Mouse (Mus musculus) liver, embryonic 14.5 days (tissue): ENCODE measurements around the gene Nav1.

Experiments used
- CTCF ChIP-seq: IDR thresholded peaks from 2 replicates; pipeline ENCODE4 v1.5.1; 2016; ENCODE audit warnings: antibody characterized with exemption, low read depth, control low read depth
- EP300 ChIP-seq: IDR thresholded peaks from 2 replicates; pipeline ENCODE4 v1.6.1; 2016; ENCODE audit warnings: antibody characterized with exemption, low read depth

DNA sequence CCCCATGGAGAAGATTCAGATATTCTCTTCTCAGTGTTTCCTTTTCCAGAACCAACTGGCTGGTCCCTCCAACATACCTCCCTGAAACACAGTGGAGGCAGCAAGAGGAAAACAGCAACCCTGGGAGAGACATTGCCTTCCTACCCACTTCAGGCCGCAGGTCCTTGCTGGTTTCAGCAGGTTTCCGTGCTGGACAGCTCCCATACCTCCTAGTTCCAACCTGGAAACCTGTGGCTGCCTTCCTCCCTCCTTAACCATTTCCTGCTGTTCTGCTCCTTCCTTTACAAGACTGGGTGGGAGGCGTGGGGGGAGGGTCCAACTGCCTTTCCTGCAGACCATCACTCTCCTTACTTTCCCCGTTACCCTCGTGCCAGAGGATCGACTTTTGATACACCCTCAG, 27.7 kb upstream of the Nav1 start:
- TF ChIP-seq CTCF (no peak), EP300 (no peak)
